Mouse (Mus musculus): ENCODE data around the gene Tipin. TPM values are rescaled to one million over a fixed set of nuclear protein-coding genes. Genes with fewer than 3 reads are reported as not detected.
"Not testable (repeated sequence)": the region's sequence is repeated elsewhere in the genome, so short reads cannot be mapped to it uniquely, and the experiment has no call there.

The Tipin gene
- polyA plus RNA-seq, 1 experiment from 2014 or later: 22.0 TPM

GRCm38 (mm10) chr9:64282404-64282987 is 1.1 kb downstream of the Tipin start:
- no peaks in the 10 kb centered on the region for H3K36me3 ChIP-seq (ENCODE audit: inconsistent target)
- 25% methylated on average over 5 of the region's 5 CpGs for WGBS (ENCODE audit: missing documents)
- H3K79me2 ChIP-seq (ENCODE audit: inconsistent target): peaks cover 47% of the 10 kb centered on the region
- peak overlapping the region; percentile 49 for H3K27ac ChIP-seq
- H3K4me3 ChIP-seq (ENCODE audit: inconsistent target): peak overlapping the region; percentile 70

DNA sequence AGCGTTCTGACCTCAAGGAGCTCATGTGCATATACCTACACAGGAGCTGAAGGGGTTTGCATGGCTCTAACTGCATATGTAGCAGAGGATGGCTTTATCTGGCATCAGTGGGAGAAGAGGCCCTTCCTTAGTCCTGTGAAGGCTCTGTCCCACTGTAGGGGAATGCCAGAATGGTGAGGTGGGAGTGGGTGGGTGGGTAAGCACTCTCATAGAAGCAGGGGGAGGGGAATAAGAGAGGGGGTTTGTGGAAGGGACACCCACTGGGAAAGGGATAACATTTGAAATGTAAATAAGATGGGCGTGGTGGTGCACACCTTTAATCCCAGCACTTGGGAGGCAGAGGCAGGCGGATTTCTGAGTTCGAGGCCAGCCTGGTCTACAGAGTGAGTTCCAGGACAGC is 21.7 kb downstream of the Tipin start:
- H3K4me3 ChIP-seq (ENCODE audit: inconsistent target); H3K27ac ChIP-seq; H3K79me2 ChIP-seq (ENCODE audit: inconsistent target): not testable (repeated sequence)
- WGBS (ENCODE audit: missing documents): 93% methylated on average over 2 of the region's 4 CpGs
- peaks cover 28% of the 10 kb centered on the region for H3K36me3 ChIP-seq (ENCODE audit: inconsistent target)

- H3K27ac ChIP-seq: no peak overlapping the region
- peaks cover 33% of the 10 kb centered on the region for H3K36me3 ChIP-seq (ENCODE audit: inconsistent target)
- 83% methylated on average over 6 of the region's 6 CpGs for WGBS (ENCODE audit: missing documents)
- H3K4me3 ChIP-seq (ENCODE audit: inconsistent target): no peak overlapping the region
- no peaks in the 10 kb centered on the region for H3K79me2 ChIP-seq (ENCODE audit: inconsistent target)
Observed at GRCm38 (mm10) chr9:64306476-64307312, 25.3 kb downstream of the Tipin start.

- 93% methylated on average over 16 of the region's 16 CpGs for WGBS (ENCODE audit: missing documents)
- H3K27ac ChIP-seq: no peak overlapping the region
- H3K36me3 ChIP-seq (ENCODE audit: inconsistent target): peaks cover 39% of the 10 kb centered on the region
- H3K4me3 ChIP-seq (ENCODE audit: inconsistent target): no peak overlapping the region
- no peaks in the 10 kb centered on the region for H3K79me2 ChIP-seq (ENCODE audit: inconsistent target)
Observed at GRCm38 (mm10) chr9:64310996-64311785, 29.8 kb downstream of the Tipin start.

DNA sequence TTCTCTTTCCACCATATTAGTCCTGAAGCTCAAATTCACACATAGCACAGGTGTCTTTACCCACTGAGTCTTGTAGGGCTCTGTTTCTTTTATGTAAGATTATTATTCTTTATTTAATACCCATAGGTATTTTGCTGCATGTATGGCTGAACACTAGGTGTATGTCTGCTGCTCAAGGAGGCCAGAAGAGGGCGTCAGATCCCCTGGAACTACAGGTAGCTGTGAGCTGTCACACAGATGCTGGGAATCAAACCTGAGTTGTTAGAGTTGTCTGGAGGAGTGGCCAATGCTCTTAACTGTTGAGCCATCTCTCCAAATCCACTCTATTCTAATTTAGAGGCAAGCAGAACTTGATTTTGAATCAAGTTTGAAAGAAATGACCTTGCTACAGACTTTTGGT is 30.7 kb downstream of the Tipin start:
- Histone ChIP-seq H3K36me3 (ENCODE audit: inconsistent target) (peaks cover 33% of the 10 kb centered on the region), H3K4me3 (ENCODE audit: inconsistent target) (no peak overlapping the region), H3K27ac (no peak overlapping the region), H3K79me2 (ENCODE audit: inconsistent target) (no peaks in the 10 kb centered on the region)
- WGBS (ENCODE audit: missing documents): 86% methylated on average over 1 of the region's 1 CpGs

DNA sequence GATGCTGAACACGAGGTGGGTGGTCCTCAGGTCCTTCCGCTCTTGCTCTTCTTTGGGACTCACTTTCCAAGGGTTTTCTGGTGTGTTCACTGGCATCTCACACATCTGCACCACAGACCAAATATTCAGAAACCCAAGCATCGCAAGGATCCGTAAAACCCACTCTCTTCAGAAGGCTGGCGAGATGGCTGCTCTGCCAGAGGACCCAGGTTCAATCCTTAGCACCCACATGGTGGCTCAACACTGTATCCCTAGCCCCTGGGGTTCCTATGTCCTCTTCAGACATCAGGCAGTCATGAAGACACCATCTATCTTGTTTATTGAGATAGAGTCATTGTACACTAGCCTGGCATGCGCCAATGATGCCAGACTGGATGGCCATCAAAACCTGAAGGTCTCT is 33.3 kb downstream of the Tipin start:
- peaks cover 51% of the 10 kb centered on the region for H3K36me3 ChIP-seq (ENCODE audit: inconsistent target)
- no peaks in the 10 kb centered on the region for H3K79me2 ChIP-seq (ENCODE audit: inconsistent target)
- no peak overlapping the region for H3K4me3 ChIP-seq (ENCODE audit: inconsistent target)
- H3K27ac ChIP-seq: no peak overlapping the region
- 95% methylated on average over 6 of the region's 6 CpGs for WGBS (ENCODE audit: missing documents)

DNA sequence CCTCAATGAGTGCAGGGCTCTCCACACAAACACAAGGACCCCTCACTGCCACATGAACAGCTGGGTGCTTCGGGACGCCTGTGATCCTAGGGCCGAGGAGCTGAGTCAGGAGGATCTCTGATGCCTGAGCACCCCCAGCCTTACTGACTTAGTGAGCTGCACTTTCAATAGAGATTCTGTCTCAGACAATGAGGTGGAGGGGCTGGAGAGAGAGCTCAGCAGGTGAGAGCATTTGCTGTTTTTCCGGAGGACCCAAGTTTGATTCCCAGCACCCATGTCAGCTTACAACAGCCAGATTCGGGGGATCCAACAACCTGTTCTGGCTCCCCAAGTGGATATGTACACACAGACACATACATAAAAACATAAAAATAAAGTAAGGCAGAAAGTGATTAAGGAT is 35.6 kb downstream of the Tipin start:
- 94% methylated on average over 5 of the region's 5 CpGs for WGBS (ENCODE audit: missing documents)
- no peaks in the 10 kb centered on the region for H3K79me2 ChIP-seq (ENCODE audit: inconsistent target)
- no peak overlapping the region for H3K27ac ChIP-seq
- peaks cover 59% of the 10 kb centered on the region for H3K36me3 ChIP-seq (ENCODE audit: inconsistent target)
- H3K4me3 ChIP-seq (ENCODE audit: inconsistent target): no peak overlapping the region

GRCm38 (mm10) chr9:64323976-64324375 is 42.6 kb downstream of the Tipin start:
- no peak overlapping the region for H3K4me3 ChIP-seq (ENCODE audit: inconsistent target)
- no peaks in the 10 kb centered on the region for H3K79me2 ChIP-seq (ENCODE audit: inconsistent target)
- 90% methylated on average over 7 of the region's 7 CpGs for WGBS (ENCODE audit: missing documents)
- peaks cover 57% of the 10 kb centered on the region for H3K36me3 ChIP-seq (ENCODE audit: inconsistent target)
- no peak overlapping the region for H3K27ac ChIP-seq

- no peak overlapping the region for H3K27ac ChIP-seq
- peaks cover 9% of the 10 kb centered on the region for H3K79me2 ChIP-seq (ENCODE audit: inconsistent target)
- H3K36me3 ChIP-seq (ENCODE audit: inconsistent target): peaks cover 4% of the 10 kb centered on the region; the same call in 1 of the 2 replicates
- no peak overlapping the region for H3K4me3 ChIP-seq (ENCODE audit: inconsistent target)
- 94% methylated on average over 6 of the region's 6 CpGs for WGBS (ENCODE audit: missing documents)
Observed at GRCm38 (mm10) chr9:64335825-64336224, 54.4 kb downstream of the Tipin start.

DNA sequence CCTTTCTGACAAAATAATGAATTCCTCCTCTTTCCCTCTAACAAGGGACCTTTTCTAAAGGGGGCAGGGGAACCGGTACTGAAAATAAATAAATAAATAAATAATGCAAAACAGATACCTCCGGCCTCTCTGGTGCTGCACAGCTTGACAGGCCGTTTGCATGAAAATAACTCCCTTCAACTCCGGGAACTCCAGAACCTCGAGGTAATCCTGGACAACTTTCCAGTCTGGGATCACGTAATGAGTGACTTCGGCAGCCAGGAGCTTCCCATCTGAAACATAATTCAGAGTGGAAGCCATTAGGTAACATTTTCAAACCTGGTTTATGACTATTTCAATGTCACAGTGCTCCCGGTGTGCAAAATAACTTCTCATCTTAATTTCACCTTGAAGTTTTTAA is 58.0 kb downstream of the Tipin start:
- H3K79me2 ChIP-seq (ENCODE audit: inconsistent target): peaks cover 9% of the 10 kb centered on the region
- peaks cover 4% of the 10 kb centered on the region; the same call in 1 of the 2 replicates for H3K36me3 ChIP-seq (ENCODE audit: inconsistent target)
- H3K4me3 ChIP-seq (ENCODE audit: inconsistent target): no peak overlapping the region
- H3K27ac ChIP-seq: no peak overlapping the region
- 85% methylated on average over 8 of the region's 8 CpGs for WGBS (ENCODE audit: missing documents)

GRCm38 (mm10) chr9:64340351-64341253 is 59.2 kb downstream of the Tipin start:
- WGBS (ENCODE audit: missing documents): under 1% methylated on average over 78 of the region's 85 CpGs
- H3K4me3 ChIP-seq (ENCODE audit: inconsistent target): peak overlapping the region; percentile 52
- peak overlapping the region; percentile 49 for H3K27ac ChIP-seq
- peaks cover 9% of the 10 kb centered on the region for H3K79me2 ChIP-seq (ENCODE audit: inconsistent target)
- H3K36me3 ChIP-seq (ENCODE audit: inconsistent target): peaks cover 4% of the 10 kb centered on the region; the same call in 1 of the 2 replicates

DNA sequence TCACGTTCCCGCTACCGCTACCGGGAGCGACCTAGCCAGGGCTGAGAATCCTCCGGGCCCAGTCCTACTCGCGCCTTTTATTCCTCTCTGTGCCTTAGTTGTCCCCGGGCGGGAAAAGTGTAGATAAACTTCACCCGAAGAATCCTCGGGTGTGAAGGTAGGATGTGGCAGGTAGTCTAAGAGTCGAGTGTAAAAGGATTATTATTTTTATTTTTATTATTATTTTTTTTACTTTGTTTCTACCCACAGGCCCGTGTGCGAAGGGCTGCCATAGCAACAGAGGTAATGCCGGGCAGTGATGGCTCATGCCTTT is 59.8 kb downstream of the Tipin start, which contains the start of gene Dis3l:
Gene Dis3l, minus strand, starts transcription at position 35 of the 313 bp plus-strand sequence.
- Histone ChIP-seq H3K36me3 (ENCODE audit: inconsistent target) (peaks cover under 1% of the 10 kb centered on the region; the same call in 1 of the 2 replicates), H3K79me2 (ENCODE audit: inconsistent target) (peaks cover 9% of the 10 kb centered on the region), H3K27ac (peak within 1 kb of the TSS; percentile 49), H3K4me3 (ENCODE audit: inconsistent target) (peak within 1 kb of the TSS; percentile 52)
- WGBS (ENCODE audit: missing documents): 3% methylated on average over 16 of the region's 16 CpGs

- 89% methylated on average over 6 of the region's 8 CpGs for WGBS (ENCODE audit: missing documents)
- Histone ChIP-seq H3K27ac (peak overlapping the region; percentile 33; the same call in 1 of the 2 replicates), H3K79me2 (ENCODE audit: inconsistent target) (peaks cover 9% of the 10 kb centered on the region), H3K4me3 (ENCODE audit: inconsistent target) (peak overlapping the region; percentile 32), H3K36me3 (ENCODE audit: inconsistent target) (no peaks in the 10 kb centered on the region)
Observed at GRCm38 (mm10) chr9:64341671-64342070, 60.3 kb downstream of the Tipin start.

GRCm38 (mm10) chr9:64343656-64344055 is 62.3 kb downstream of the Tipin start:
- Histone ChIP-seq H3K27ac (no peak overlapping the region), H3K36me3 (ENCODE audit: inconsistent target) (no peaks in the 10 kb centered on the region), H3K4me3 (ENCODE audit: inconsistent target) (no peak overlapping the region), H3K79me2 (ENCODE audit: inconsistent target) (peaks cover 9% of the 10 kb centered on the region)
- WGBS (ENCODE audit: missing documents): 93% methylated on average over 2 of the region's 2 CpGs
